Mouse (Mus musculus) cerebellum, adult 2 months (tissue): ENCODE data around the gene Atp5c1. TPM values are rescaled to one million over a fixed set of nuclear protein-coding genes. Genes with fewer than 3 reads are reported as not detected.

Experiments
- DNase-seq, 2 experiments: peaks; one replicate each; pipeline ENCODE4 v3.0.0; 2021
- H3K27ac ChIP-seq: fragments of 200-500 bp; 2 replicates; pipeline ENCODE4 v1.5.1; 2012; ENCODE audit warnings: low read length, control low read depth, inconsistent platforms; ENCODE audit not compliant: insufficient read depth
- H3K27me3 ChIP-seq: fragments of 200-500 bp; 2 replicates; pipeline ENCODE4 v1.6.1; 2012; ENCODE audit warnings: inconsistent platforms, mild to moderate bottlenecking, low read length, moderate library complexity; ENCODE audit not compliant: control insufficient read depth, insufficient read depth
- H3K4me1 ChIP-seq: fragments of 200-500 bp; 2 replicates; pipeline ENCODE4 v1.6.1; 2011; ENCODE audit warnings: low read length; ENCODE audit not compliant: control insufficient read depth, insufficient read depth
- H3K4me3 ChIP-seq: fragments of 200-500 bp; replicated peaks from 2 replicates; pipeline ENCODE3; 2011; ENCODE audit warnings: mild to moderate bottlenecking, low read depth, low read length, control low read depth; ENCODE audit not compliant: insufficient read depth
- CTCF ChIP-seq: fragments of 200-500 bp; IDR thresholded peaks from 2 replicates; pipeline ENCODE4 v1.5.1; 2011; ENCODE audit warnings: low read depth, mild to moderate bottlenecking, control low read depth, low read length, moderate library complexity, borderline replicate concordance; ENCODE audit not compliant: insufficient read depth
- POLR2A ChIP-seq: fragments of 200-500 bp; IDR thresholded peaks from 2 replicates; pipeline ENCODE4 v1.6.1; 2011; ENCODE audit warnings: low read length, control low read depth, borderline replicate concordance; ENCODE audit not compliant: insufficient read depth
- WGBS: fragments of 180-500 bp; shearing (Covaris S2); methylation state at CpG from one replicate; pipeline ENCODE4 v1.1.7; 2018; 5-methylcytosine and 5-hydroxymethylcytosine counted together
- polyA plus RNA-seq: library from polyadenylated mRNA; depleted of rRNA; stranded (reverse); fragments of >200 nt; gene quantifications from 2 replicates; pipeline ENCODE4 v1.2.3, GENCODE M21; 2012

The Atp5c1 gene
- polyA plus RNA-seq, 1 experiment: 527 TPM

- H3K27ac ChIP-seq: 0 out of 2 replicates have a peak within 1 kb of the TSS, but pooled peaks have one; percentile 26
- TF ChIP-seq POLR2A (peak; percentile 84), CTCF (no peak)
- no peaks in the 10 kb centered on the region for H3K27me3 ChIP-seq
These were observed 31.8 kb downstream of the Atp5c1 start, which contains the start of gene Taf3 for GRCm38 (mm10) chr2:10048461-10048860. Taf3 (minus strand) TSS chr2:10048596.

GRCm38 (mm10) chr2:10047758-10048436, 32.4 kb downstream of the Atp5c1 start:
- H3K4me3 ChIP-seq: peak overlapping the region; percentile 83
- TF ChIP-seq CTCF (no peak), POLR2A (no peak)
- no peaks in the 10 kb centered on the region for H3K4me1 ChIP-seq
- 0 out of 2 replicates have a peak overlapping the region, but pooled peaks have one; percentile 26 for H3K27ac ChIP-seq
- WGBS: under 1% methylated on average over 47 of the region's 47 CpGs
- no peaks in the 10 kb centered on the region for H3K27me3 ChIP-seq
- peak in 1 of 2 experiments; percentile 52 for DNase-seq

More at GRCm38 (mm10) chr2:10048461-10048860, 31.8 kb downstream of the Atp5c1 start, which contains the start of gene Taf3:
- under 1% methylated on average over 36 of the region's 36 CpGs for WGBS
- Histone ChIP-seq H3K4me1 (no peaks in the 10 kb centered on the region), H3K4me3 (peak within 1 kb of the TSS; percentile 83)
- DNase-seq: peak; percentile 94 to 95

- no peak for TF ChIP-seq POLR2A
- Histone ChIP-seq H3K4me3 (no peak overlapping the region), H3K27ac (no peak overlapping the region), H3K4me1 (peaks cover 2% of the 10 kb centered on the region; the same call in 1 of the 2 replicates), H3K27me3 (no peaks in the 10 kb centered on the region)
- DNase-seq: no peak
- 37% methylated on average over 3 of the region's 3 CpGs for WGBS
These were observed 45.3 kb downstream of the Atp5c1 start for GRCm38 (mm10) chr2:10034976-10035375.

- no peak for DNase-seq
- Histone ChIP-seq H3K27me3 (no peaks in the 10 kb centered on the region), H3K4me3 (no peak overlapping the region), H3K4me1 (peaks cover 5% of the 10 kb centered on the region; the same call in 1 of the 2 replicates), H3K27ac (no peak overlapping the region)
- WGBS: 61% methylated on average over 4 of the region's 4 CpGs
- TF ChIP-seq POLR2A (no peak), CTCF (no peak)
These were observed 46.6 kb downstream of the Atp5c1 start for GRCm38 (mm10) chr2:10033684-10034083.

- TF ChIP-seq CTCF (no peak), POLR2A (no peak)
- WGBS: 71% methylated on average over 7 of the region's 7 CpGs
These were observed 50.6 kb downstream of the Atp5c1 start for GRCm38 (mm10) chr2:10029755-10030154.

GRCm38 (mm10) chr2:10024264-10024663, 56.0 kb downstream of the Atp5c1 start:
- no peak for DNase-seq
- TF ChIP-seq POLR2A: no peak
- no peak for TF ChIP-seq CTCF
- Histone ChIP-seq H3K27me3 (no peaks in the 10 kb centered on the region), H3K4me3 (no peak overlapping the region), H3K27ac (no peak overlapping the region), H3K4me1 (no peaks in the 10 kb centered on the region)
- 86% methylated on average over 6 of the region's 6 CpGs for WGBS

More at GRCm38 (mm10) chr2:10029755-10030154, 50.6 kb downstream of the Atp5c1 start:
- Histone ChIP-seq H3K4me1 (peaks cover 3% of the 10 kb centered on the region; the same call in 1 of the 2 replicates), H3K27ac (no peak overlapping the region), H3K27me3 (no peaks in the 10 kb centered on the region), H3K4me3 (no peak overlapping the region)
- DNase-seq: no peak

GRCm38 (mm10) chr2:10021296-10021695, 59.0 kb downstream of the Atp5c1 start:
- DNase-seq: peak; percentile 56 to 66
- Histone ChIP-seq H3K27me3 (no peaks in the 10 kb centered on the region), H3K27ac (no peak overlapping the region), H3K4me3 (no peak overlapping the region), H3K4me1 (no peaks in the 10 kb centered on the region)
- WGBS: 38% methylated on average over 11 of the region's 11 CpGs
- no peak for TF ChIP-seq CTCF
- no peak for TF ChIP-seq POLR2A
